Mouse (Mus musculus) CH12.LX (cell line): ENCODE data around the gene Elavl3. TPM values are rescaled to one million over a fixed set of nuclear protein-coding genes. Genes with fewer than 3 reads are reported as not detected.

Source experiments
- DNase-seq: peaks from one replicate; pipeline ENCODE4 v3.0.0-alpha.2; 2013; ENCODE audit errors: extremely low read depth
- H3K27ac ChIP-seq: 2 replicates; pipeline ENCODE4 v1.5.1; 2012; ENCODE audit warnings: low read depth, mild to moderate bottlenecking, control low read depth, moderate library complexity; ENCODE audit not compliant: insufficient read depth
- H3K27me3 ChIP-seq: replicated peaks from 2 replicates; pipeline ENCODE3; 2012; ENCODE audit warnings: inconsistent platforms
- H3K36me3 ChIP-seq, 2 experiments: replicated peaks in 1 of 2; 2 replicates each; pipeline versions ENCODE3 to v1.6.1; 2012; ENCODE audit warnings: inconsistent platforms in 1 of 2, low read length in 1 of 2, mild to moderate bottlenecking in 1 of 2, mixed read lengths in 1 of 2, moderate library complexity in 1 of 2; ENCODE audit not compliant: control insufficient read depth in 1 of 2, insufficient read depth in 1 of 2
- H3K4me1 ChIP-seq, 2 experiments: 2 replicates each; pipeline ENCODE4 v1.6.1; 2012; ENCODE audit warnings: inconsistent platforms in 1 of 2, moderate library complexity in 1 of 2; ENCODE audit not compliant: insufficient read depth in 2 of 2, control insufficient read depth in 1 of 2
- H3K4me2 ChIP-seq: 2 replicates; pipeline ENCODE4 v1.6.1; 2012; ENCODE audit warnings: low read depth, mild to moderate bottlenecking, control low read depth; ENCODE audit not compliant: poor library complexity, insufficient read depth, severe bottlenecking
- H3K4me3 ChIP-seq, 3 experiments: fragments of 150-350 bp in 1 of 3; sonication (generic) in 1 of 3; replicated peaks in 1 of 3; 2 replicates each; pipeline versions ENCODE3 to v1.5.1; 2011 to 2012; ENCODE audit warnings: low read depth in 2 of 3, low read length in 2 of 3, mild to moderate bottlenecking in 2 of 3, moderate library complexity in 2 of 3, control low read depth in 1 of 3, improper control_type of control experiment in 1 of 3, inconsistent platforms in 1 of 3, mixed read lengths in 1 of 3; ENCODE audit not compliant: poor library complexity in 1 of 3
- H3K79me2 ChIP-seq: replicated peaks from 2 replicates; pipeline ENCODE4 v1.6.1; 2012; ENCODE audit warnings: mild to moderate bottlenecking, moderate library complexity; ENCODE audit not compliant: control insufficient read depth, poor library complexity, insufficient read depth, severe bottlenecking; ENCODE audit errors: extremely low read depth
- H3K9ac ChIP-seq: 2 replicates; pipeline ENCODE4 v1.6.1; 2012; ENCODE audit warnings: low read depth, mild to moderate bottlenecking, control low read depth, moderate library complexity; ENCODE audit not compliant: insufficient read depth
- H3K9me3 ChIP-seq: replicated peaks from 2 replicates; pipeline ENCODE3; 2012; ENCODE audit warnings: low read length, inconsistent platforms, mixed read lengths
- CHD2 ChIP-seq: IDR thresholded peaks from 2 replicates; pipeline ENCODE4 v1.6.1; 2011; ENCODE audit warnings: low read length, improper control_type of control experiment
- E2F4 ChIP-seq: IDR thresholded peaks from 2 replicates; pipeline ENCODE4 v1.6.1; 2011; ENCODE audit warnings: low read depth, low read length, improper control_type of control experiment; ENCODE audit not compliant: insufficient replicate concordance
- EP300 ChIP-seq: IDR thresholded peaks from 2 replicates; pipeline ENCODE4 v1.6.1; 2011; ENCODE audit warnings: low read length, improper control_type of control experiment
- ETS1 ChIP-seq: conservative IDR thresholded peaks from 2 replicates; pipeline ENCODE4 v1.6.1; 2012; ENCODE audit warnings: low read depth, mild to moderate bottlenecking, inconsistent platforms, low read length, improper control_type of control experiment, moderate library complexity
- HCFC1 ChIP-seq: IDR thresholded peaks from 2 replicates; pipeline ENCODE4 v1.6.1; 2012; ENCODE audit warnings: low read depth, mild to moderate bottlenecking, inconsistent platforms, low read length, improper control_type of control experiment
- IRF4 ChIP-seq: IDR thresholded peaks from 2 replicates; pipeline ENCODE4 v1.6.1; 2014; ENCODE audit warnings: low read depth, mild to moderate bottlenecking, inconsistent platforms, low read length, improper control_type of control experiment
- JUND ChIP-seq: conservative IDR thresholded peaks from 2 replicates; pipeline ENCODE4 v1.6.1; 2011; ENCODE audit warnings: low read depth, low read length, improper control_type of control experiment
- KAT2A ChIP-seq: IDR thresholded peaks from 2 replicates; pipeline ENCODE4 v1.6.1; 2012; ENCODE audit warnings: low read length, improper control_type of control experiment, inconsistent platforms; ENCODE audit not compliant: insufficient replicate concordance
- MAX ChIP-seq: IDR thresholded peaks from 2 replicates; pipeline ENCODE4 v1.6.1; 2011; ENCODE audit warnings: low read length, improper control_type of control experiment
- MYC ChIP-seq: IDR thresholded peaks from 2 replicates; pipeline ENCODE4 v1.6.1; 2011; ENCODE audit warnings: low read depth, mild to moderate bottlenecking, improper control_type of control experiment, low read length
- NELFE ChIP-seq: IDR thresholded peaks from 2 replicates; pipeline ENCODE4 v1.6.1; 2011; ENCODE audit warnings: low read depth, low read length, improper control_type of control experiment
- PAX5 ChIP-seq: IDR thresholded peaks from 2 replicates; pipeline ENCODE4 v1.6.1; 2012; ENCODE audit warnings: low read length, inconsistent platforms, mixed read lengths
- POLR2AphosphoS2 ChIP-seq: IDR thresholded peaks from 2 replicates; pipeline ENCODE4 v1.6.1; 2011; ENCODE audit warnings: low read depth, low read length, improper control_type of control experiment
- RCOR1 ChIP-seq: conservative IDR thresholded peaks from 2 replicates; pipeline ENCODE4 v1.6.1; 2012; ENCODE audit warnings: low read depth, mild to moderate bottlenecking, inconsistent platforms, low read length, improper control_type of control experiment
- SIN3A ChIP-seq: IDR thresholded peaks from 2 replicates; pipeline ENCODE4 v1.6.1; 2012; ENCODE audit warnings: low read length, improper control_type of control experiment, inconsistent platforms
- TCF12 ChIP-seq: IDR thresholded peaks from 2 replicates; pipeline ENCODE4 v1.6.1; 2014; ENCODE audit warnings: low read depth, mild to moderate bottlenecking, inconsistent platforms, low read length, improper control_type of control experiment
- USF2 ChIP-seq: conservative IDR thresholded peaks from 2 replicates; pipeline ENCODE4 v1.6.1; 2011; ENCODE audit warnings: low read depth, low read length, improper control_type of control experiment
- ZKSCAN1 ChIP-seq: IDR thresholded peaks from 2 replicates; pipeline ENCODE4 v1.6.1; 2012; ENCODE audit warnings: low read depth, inconsistent platforms, low read length, improper control_type of control experiment, borderline replicate concordance
- ZMIZ1 ChIP-seq: IDR thresholded peaks from 2 replicates; pipeline ENCODE4 v1.6.1; 2012; ENCODE audit warnings: low read depth, mild to moderate bottlenecking, inconsistent platforms, low read length, improper control_type of control experiment
- ZNF384 ChIP-seq: IDR thresholded peaks from 2 replicates; pipeline ENCODE4 v1.6.1; 2012; ENCODE audit warnings: low read depth, low read length, improper control_type of control experiment, inconsistent platforms
- dilution Hi-C: fragments of 300-500 bp; cut with MboI; formaldehyde crosslinking; loops from 2 replicates; pipeline ENCODE4 v1.14.3; 2020; ENCODE audit warnings: low sequenced_read_pairs; ENCODE audit not compliant: extremely low pct_unique_long_range_greater_than_20kb, extremely low pct_ligation_motif_present
- in situ Hi-C: fragments of 300-500 bp; cut with MboI; formaldehyde crosslinking; loops from 3 replicates; pipeline ENCODE4 v1.14.3; 2019; ENCODE audit warnings: low sequenced_read_pairs, low pct_ligation_motif_present, low pct_unique_long_range_greater_than_20kb, mixed read lengths
- polyA plus RNA-seq: library from polyadenylated mRNA; unstranded; fragments of >175 nt; gene quantifications from 2 replicates; pipeline ENCODE4 v1.2.1, GENCODE M21; 2012; ENCODE audit warnings: low read depth; ENCODE audit not compliant: insufficient read length
- total RNA-seq, 2 experiments: library from RNA; depleted of rRNA; stranded (reverse); fragments of 300-350 nt in 1 of 2; fragments of >200 nt in 1 of 2; gene quantifications; 2 replicates each; pipeline ENCODE4 v1.2.3; 2012 to 2014

Gene Elavl3
- total and polyA plus RNA-seq, 3 experiments, result 0.04 to 0.06 TPM; not detected in 1

DNA sequence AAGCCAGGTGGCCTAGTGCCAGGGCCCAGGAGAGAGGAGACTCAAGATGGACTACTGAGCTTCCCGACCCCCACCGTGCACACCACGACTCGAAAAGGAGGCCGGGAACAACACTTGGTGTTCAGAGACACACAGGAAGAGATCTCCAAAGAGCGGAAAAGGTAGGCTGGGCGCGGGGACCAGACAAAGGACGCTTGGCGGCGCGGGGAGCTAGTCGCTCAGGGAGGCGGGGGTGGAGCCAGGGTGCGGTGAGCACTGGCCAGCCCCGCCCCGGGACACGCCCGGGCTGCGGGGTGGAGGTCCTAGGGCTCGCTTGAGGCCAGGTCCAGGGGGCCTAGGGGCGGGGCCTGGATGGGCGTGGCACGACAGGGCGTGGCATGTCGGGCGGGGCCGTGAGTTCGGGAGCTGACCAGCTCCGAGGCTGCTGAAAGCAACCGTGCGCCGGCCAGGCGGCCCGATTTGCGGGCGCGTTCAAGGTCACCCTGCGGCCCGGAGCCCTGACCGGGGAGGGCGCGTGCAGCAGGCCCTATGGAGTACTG is 1.4 kb downstream of the Elavl3 start:
- Histone ChIP-seq H3K27ac (no peak overlapping the region), H3K9me3 (peaks cover 2% of the 10 kb centered on the region), H3K4me2 (no peak overlapping the region), H3K9ac (no peak overlapping the region), H3K4me3 (no peak overlapping the region), H3K4me1 (no peaks in the 10 kb centered on the region), H3K27me3 (no peaks in the 10 kb centered on the region), H3K79me2 (no peaks in the 10 kb centered on the region), H3K36me3 (peaks cover 3 to 10% of the 10 kb centered on the region in 2 experiments)
- in situ Hi-C loops, result no loop called here
- TF ChIP-seq SIN3A (no peak), ZNF384 (no peak), MAX (no peak), TCF12 (no peak), USF2 (no peak), PAX5 (no peak), ZMIZ1 (no peak), RCOR1 (no peak), E2F4 (no peak), IRF4 (no peak), JUND (no peak), ETS1 (no peak)
- DNase-seq, result no peak
- dilution Hi-C loops, result no loop called here

GRCm38 (mm10) chr9:22049721-22050270 is 2.0 kb downstream of the Elavl3 start:
- peaks cover 2% of the 10 kb centered on the region for H3K9me3 ChIP-seq
- TF ChIP-seq POLR2AphosphoS2 (no peak), NELFE (no peak), CHD2 (no peak), MAX (no peak), MYC (no peak), KAT2A (no peak), HCFC1 (no peak), ZKSCAN1 (no peak), EP300 (no peak), ETS1 (no peak), E2F4 (no peak), SIN3A (no peak), ZMIZ1 (no peak), TCF12 (no peak)
- TF ChIP-seq, all 38 proteins: peak for 0
- H3K9ac ChIP-seq, result no peak overlapping the region
- H3K27me3 ChIP-seq, result no peaks in the 10 kb centered on the region
- no peak overlapping the region for H3K4me2 ChIP-seq
- no peak for DNase-seq
- H3K4me3 ChIP-seq, result no peak overlapping the region
- no peaks in the 10 kb centered on the region for H3K4me1 ChIP-seq
- dilution Hi-C loops (no loop called here), in situ Hi-C loops (no loop called here)
- H3K79me2 ChIP-seq, result no peaks in the 10 kb centered on the region
- H3K27ac ChIP-seq, result no peak overlapping the region
- peaks cover 0 to 4% of the 10 kb centered on the region in 2 experiments for H3K36me3 ChIP-seq
